ENCODE assay signal across 12 mouse cellular contexts in genomic region chr9:106230734-106231106, GRCm38 (mm10). TPM values are rescaled to one million over a fixed set of nuclear protein-coding genes. Genes with fewer than 3 reads are reported as not detected.
DNase-seq lines count a peak whose midpoint lies in the region; ATAC-seq and TF ChIP-seq lines count a peak whose summit lies in the region.
"Had no signal": no experiment of that assay in that cellular context is flagged by ENCODE, and none has a peak within 500 bp of the region (broad histone marks: within the 10 kb centered on the region; RNA-seq: fewer than 3 reads in every experiment).

No protein-coding gene starts in this region.

- no peak for DNase-seq in heart, postnatal 14 days
- peak; percentile 47 for DNase-seq in lung, postnatal 0 days (ENCODE audit: low spot score)
- no peak for DNase-seq in lung, postnatal 14 days
- peak; percentile 24 for DNase-seq in retina, postnatal 1 day
- DNase-seq in frontal cortex, postnatal 25 days (ENCODE audit: low spot score in 2 of 2): no peak
- DNase-seq: cerebellum, adult 11 months had no signal

- H3K9me3 ChIP-seq in heart, embryonic 15.5 days (replicated peaks): no peaks in the 10 kb centered on the region
- H3K9me3 ChIP-seq in lung, postnatal 0 days (ENCODE audit: low read length): no peaks in the 10 kb centered on the region
- H3K9me3 ChIP-seq: forebrain, embryonic 15.5 days; limb, embryonic 12.5 days had no signal

- intact Hi-C loops in heart, postnatal 14 days (cut with DNase I): no loop called here

- no peak overlapping the region for H3K4me2 ChIP-seq in heart, embryonic 15.5 days
- H3K4me2 ChIP-seq in lung, postnatal 0 days (replicated peaks; ENCODE audit: low read depth, low read length): no peak overlapping the region
- H3K4me2 ChIP-seq: forebrain, embryonic 15.5 days; limb, embryonic 12.5 days had no signal

- H3K27ac ChIP-seq in heart, embryonic 15.5 days: 0 out of 2 replicates have a peak overlapping the region, but pooled peaks have one; percentile 42
- no peak overlapping the region for H3K27ac ChIP-seq in lung, postnatal 0 days (ENCODE audit: low read length)
- peak overlapping the region; percentile 66 for H3K27ac ChIP-seq in bone marrow, adult 2 months (ENCODE audit: control insufficient read depth, insufficient read depth, low read depth, low read length, poor library complexity)
- H3K27ac ChIP-seq: forebrain, embryonic 15.5 days; limb, embryonic 12.5 days had no signal

- WGBS in heart, embryonic 15.5 days: 41% methylated on average over 3 of the region's 3 CpGs
- 34% methylated on average over 3 of the region's 3 CpGs for WGBS in lung, postnatal 0 days
- WGBS in bone marrow, adult 2 months: 13% methylated on average over 3 of the region's 3 CpGs

- H3K27me3 ChIP-seq in heart, embryonic 15.5 days: peaks cover under 1% of the 10 kb centered on the region
- no peaks in the 10 kb centered on the region for H3K27me3 ChIP-seq in lung, postnatal 0 days (replicated peaks; ENCODE audit: insufficient read depth, low read length)
- H3K27me3 ChIP-seq: forebrain, embryonic 15.5 days had no signal

- TF ChIP-seq CTCF in lung, postnatal 0 days (IDR thresholded peaks at IDR 0.05): peak; percentile 52
- no peak for TF ChIP-seq CTCF in bone marrow, adult 2 months (IDR thresholded peaks at IDR 0.05; ENCODE audit: control insufficient read depth, insufficient read depth, low read length)

- no peak overlapping the region for H3K9ac ChIP-seq in heart, embryonic 15.5 days
- no peak overlapping the region for H3K9ac ChIP-seq in lung, postnatal 0 days (replicated peaks; ENCODE audit: low read depth)
- H3K9ac ChIP-seq: forebrain, embryonic 15.5 days; limb, embryonic 12.5 days had no signal

- no peak overlapping the region for H3K4me3 ChIP-seq in heart, embryonic 15.5 days
- no peak overlapping the region for H3K4me3 ChIP-seq in lung, postnatal 0 days (ENCODE audit: low read depth, low read length)
- no peak overlapping the region for H3K4me3 ChIP-seq in bone marrow, adult 2 months (replicated peaks; ENCODE audit: control insufficient read depth, low read depth, low read length)
- H3K4me3 ChIP-seq: forebrain, embryonic 15.5 days; limb, embryonic 12.5 days had no signal

- peaks cover 27% of the 10 kb centered on the region for H3K4me1 ChIP-seq in heart, embryonic 15.5 days (replicated peaks)
- peaks cover 6% of the 10 kb centered on the region; the same call in 1 of the 2 replicates for H3K4me1 ChIP-seq in lung, postnatal 0 days (ENCODE audit: insufficient read depth, low read depth, low read length)
- peaks cover 4% of the 10 kb centered on the region; the same call in 1 of the 2 replicates for H3K4me1 ChIP-seq in bone marrow, adult 2 months (ENCODE audit: control insufficient read depth, insufficient read depth, low read length)

- peaks cover 37% of the 10 kb centered on the region for H3K36me3 ChIP-seq in heart, embryonic 15.5 days
- H3K36me3 ChIP-seq in lung, postnatal 0 days (ENCODE audit: insufficient read depth, low read length): peaks cover 31% of the 10 kb centered on the region; the same call in 1 of the 2 replicates

- ATAC-seq in heart, embryonic 15.5 days (replicated peaks; ENCODE audit: insufficient number of reproducible peaks, insufficient read depth, low FRiP score, low read depth): no peak
- no peak for ATAC-seq in lung, postnatal 0 days
- ATAC-seq in erythroid progenitor cell, adult 5-6 weeks (replicated peaks; ENCODE audit: low FRiP score, poor library complexity, severe bottlenecking): no peak
- ATAC-seq: activated CD4-positive, CD25-positive, alpha-beta regulatory T cell, adult 4 months; forebrain, embryonic 15.5 days had no signal

- TF ChIP-seq EP300 in lung, postnatal 0 days (IDR thresholded peaks at IDR 0.05): no peak

- no peak for TF ChIP-seq POLR2A in bone marrow, adult 2 months (IDR thresholded peaks at IDR 0.05; ENCODE audit: borderline replicate concordance, control insufficient read depth, low read depth, low read length)

RNA-seq across cellular contexts. Expression of gene Tlr9, which starts 8.3 kb away (rescaled TPM):
- polyA plus RNA-seq in heart, embryonic 15.5 days (2015; fragmentation: Nextera tagmentation; extraction: Ambion mirVana): 0.04 and 0.08 TPM in 2 replicates
- under 1 TPM; 0.55 to 0.88 TPM for total RNA-seq in heart, postnatal 14 days (2021)
- 0.12 and 0.15 TPM in 2 replicates for polyA plus RNA-seq in lung, postnatal 0 days (2015; fragmentation: Nextera tagmentation; extraction: Ambion mirVana)
- polyA plus RNA-seq in bone marrow, adult 2 months (2011; ENCODE audit: insufficient read depth, insufficient read length, low replicate concordance, missing spikeins): 0.56 and 3.6 TPM in 2 replicates
- 0.72 and 5.0 TPM in 2 replicates for total RNA-seq in erythroid progenitor cell, adult 5-6 weeks (2015; ENCODE audit: low replicate concordance)
- total RNA-seq in erythroid progenitor cell, adult 5-6 weeks (2017; ENCODE audit: low replicate concordance): 0.64 TPM in 1 of 2 replicates, not detected in the other
- polyA plus RNA-seq: forebrain, embryonic 15.5 days; limb, embryonic 12.5 days had no signal

RNA-seq across cellular contexts. Expression of gene Alas1, which starts 17.7 kb away (rescaled TPM):
- polyA plus RNA-seq in heart, embryonic 15.5 days (2015; fragmentation: Nextera tagmentation; extraction: Ambion mirVana): 168 and 187 TPM in 2 replicates
- total RNA-seq in heart, postnatal 14 days (2021): 100 to 1,000 TPM; 562 to 652 TPM
- polyA plus RNA-seq in lung, postnatal 0 days (2015; fragmentation: Nextera tagmentation; extraction: Ambion mirVana): 292 and 310 TPM in 2 replicates
- polyA plus RNA-seq in bone marrow, adult 2 months (2011; ENCODE audit: insufficient read depth, insufficient read length, low replicate concordance, missing spikeins): 22.5 and 59.7 TPM in 2 replicates
- total RNA-seq in erythroid progenitor cell, adult 5-6 weeks (2015; ENCODE audit: low replicate concordance): 44.0 and 57.7 TPM in 2 replicates
- total RNA-seq in erythroid progenitor cell, adult 5-6 weeks (2017; ENCODE audit: low replicate concordance): 37.1 and 38.0 TPM in 2 replicates

RNA-seq across cellular contexts. Expression of gene Twf2, which starts 27.8 kb away (rescaled TPM):
- polyA plus RNA-seq in heart, embryonic 15.5 days (2015; fragmentation: Nextera tagmentation; extraction: Ambion mirVana): 46.7 and 52.9 TPM in 2 replicates
- 100 to 1,000 TPM; 122 to 142 TPM for total RNA-seq in heart, postnatal 14 days (2021)
- polyA plus RNA-seq in lung, postnatal 0 days (2015; fragmentation: Nextera tagmentation; extraction: Ambion mirVana): 64.2 and 64.6 TPM in 2 replicates
- 21.7 and 63.2 TPM in 2 replicates for polyA plus RNA-seq in bone marrow, adult 2 months (2011; ENCODE audit: insufficient read depth, insufficient read length, low replicate concordance, missing spikeins)
- 11.2 and 14.7 TPM in 2 replicates for total RNA-seq in erythroid progenitor cell, adult 5-6 weeks (2015; ENCODE audit: low replicate concordance)
- 1.8 and 17.5 TPM in 2 replicates for total RNA-seq in erythroid progenitor cell, adult 5-6 weeks (2017; ENCODE audit: low replicate concordance)

RNA-seq across cellular contexts. Expression of gene Ppm1m, which starts 31.2 kb away (rescaled TPM):
- 23.1 and 33.6 TPM in 2 replicates for polyA plus RNA-seq in heart, embryonic 15.5 days (2015; fragmentation: Nextera tagmentation; extraction: Ambion mirVana)
- total RNA-seq in heart, postnatal 14 days (2021): 10 to 100 TPM; 11.8 to 15.2 TPM
- 33.4 and 37.2 TPM in 2 replicates for polyA plus RNA-seq in lung, postnatal 0 days (2015; fragmentation: Nextera tagmentation; extraction: Ambion mirVana)
- 32.4 and 91.7 TPM in 2 replicates for polyA plus RNA-seq in bone marrow, adult 2 months (2011; ENCODE audit: insufficient read depth, insufficient read length, low replicate concordance, missing spikeins)
- total RNA-seq in erythroid progenitor cell, adult 5-6 weeks (2015; ENCODE audit: low replicate concordance): 9.4 and 25.6 TPM in 2 replicates
- total RNA-seq in erythroid progenitor cell, adult 5-6 weeks (2017; ENCODE audit: low replicate concordance): 6.1 and 10.3 TPM in 2 replicates

RNA-seq across cellular contexts. Expression of gene Poc1a, which starts 50.1 kb away (rescaled TPM):
- 23.7 and 26.8 TPM in 2 replicates for polyA plus RNA-seq in heart, embryonic 15.5 days (2015; fragmentation: Nextera tagmentation; extraction: Ambion mirVana)
- 1 to 10 TPM; 4.3 to 4.8 TPM for total RNA-seq in heart, postnatal 14 days (2021)
- 9.7 and 9.9 TPM in 2 replicates for polyA plus RNA-seq in lung, postnatal 0 days (2015; fragmentation: Nextera tagmentation; extraction: Ambion mirVana)
- 45.1 and 46.9 TPM in 2 replicates for polyA plus RNA-seq in bone marrow, adult 2 months (2011; ENCODE audit: insufficient read depth, insufficient read length, low replicate concordance, missing spikeins)
- total RNA-seq in erythroid progenitor cell, adult 5-6 weeks (2015; ENCODE audit: low replicate concordance): 28.1 and 28.9 TPM in 2 replicates
- total RNA-seq in erythroid progenitor cell, adult 5-6 weeks (2017; ENCODE audit: low replicate concordance): 12.7 and 19.5 TPM in 2 replicates

Comparison
In these comparisons a context has a peak if more than half of its experiments do, and no peak if none do; other contexts are left out.
1. DNase-seq: peak in lung, postnatal 0 days (single experiment) and retina, postnatal 1 day (single experiment); none in heart, postnatal 14 days (0 of 2), lung, postnatal 14 days (single experiment) and frontal cortex, postnatal 25 days (0 of 2).